In the genomic region with DNA sequence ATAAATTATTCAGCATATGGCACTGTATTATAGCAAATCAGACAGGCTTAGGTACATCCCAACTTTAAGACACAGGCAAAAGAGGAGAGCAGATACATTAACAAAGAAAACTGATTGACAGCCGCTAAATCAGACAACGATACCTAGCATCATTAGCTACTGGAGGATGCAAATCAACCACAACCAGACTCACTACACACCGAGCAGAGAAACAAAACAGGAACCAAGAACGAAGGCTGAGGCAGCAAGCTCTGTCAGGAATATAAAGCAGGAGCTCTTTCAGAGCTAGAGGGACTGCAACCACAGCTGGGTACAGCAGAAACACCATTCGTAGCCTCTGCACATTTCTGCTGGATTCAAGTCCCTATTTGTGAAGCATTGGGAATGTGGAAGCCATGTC, we compare ENCODE assay signal across 24 mouse cellular contexts.
"Had no signal": no experiment of that assay in that cellular context is flagged by ENCODE, and none has a peak within 500 bp of the region (broad histone marks: within the 10 kb centered on the region; RNA-seq: fewer than 3 reads in every experiment).

No protein-coding gene starts in this region.

- H3K27ac ChIP-seq: liver, embryonic 13.5 days; liver, embryonic 15.5 days; lung, embryonic 15.5 days; macrophage; midbrain, embryonic 13.5 days; midbrain, embryonic 15.5 days; neural tube, embryonic 12.5 days; stomach, embryonic 15.5 days; stomach, postnatal 0 days had no signal

- H3K9me3 ChIP-seq: liver, embryonic 13.5 days; liver, embryonic 15.5 days; lung, embryonic 15.5 days; megakaryocyte, embryonic 14.5 days; midbrain, embryonic 13.5 days; midbrain, embryonic 15.5 days; neural tube, embryonic 12.5 days; stomach, embryonic 15.5 days had no signal

- H3K9ac ChIP-seq: liver, embryonic 13.5 days; liver, embryonic 15.5 days; liver, postnatal 0 days; lung, embryonic 15.5 days; midbrain, embryonic 13.5 days; midbrain, embryonic 15.5 days; neural tube, embryonic 12.5 days; stomach, embryonic 15.5 days had no signal

- H3K36me3 ChIP-seq: liver, embryonic 13.5 days; liver, embryonic 15.5 days; lung, embryonic 15.5 days; midbrain, embryonic 13.5 days; midbrain, embryonic 15.5 days; neural tube, embryonic 12.5 days; stomach, embryonic 15.5 days had no signal

- H3K4me2 ChIP-seq: liver, embryonic 13.5 days; liver, embryonic 15.5 days; lung, embryonic 15.5 days; midbrain, embryonic 11.5 days; midbrain, embryonic 13.5 days; midbrain, embryonic 15.5 days; neural tube, embryonic 12.5 days; stomach, embryonic 15.5 days had no signal

- H3K4me3 ChIP-seq: liver, embryonic 13.5 days; liver, embryonic 15.5 days; lung, embryonic 15.5 days; megakaryocyte, embryonic 14.5 days; midbrain, embryonic 13.5 days; midbrain, embryonic 15.5 days; myocyte; neural tube, embryonic 12.5 days; stomach, embryonic 15.5 days had no signal

- H3K27me3 ChIP-seq: liver, embryonic 13.5 days; liver, embryonic 15.5 days; lung, embryonic 15.5 days; midbrain, embryonic 13.5 days; midbrain, embryonic 15.5 days; neural tube, embryonic 12.5 days; stomach, embryonic 15.5 days had no signal

- H3K4me1 ChIP-seq: midbrain, embryonic 13.5 days; midbrain, embryonic 15.5 days; neural tube, embryonic 12.5 days; stomach, embryonic 15.5 days had no signal

- ATAC-seq: liver, postnatal 0 days; lung, postnatal 0 days; midbrain, embryonic 13.5 days; midbrain, embryonic 15.5 days had no signal

- DNase-seq: liver, embryonic 13.5 days; liver, postnatal 0 days; lung, adult 2 months; lung, postnatal 14 days; lung, postnatal 36 days; retina, postnatal 1 day; right cerebral cortex, adult 18-20 months; right cerebral cortex, postnatal 25 days; right cerebral cortex, postnatal 4 days; spleen, adult 18-20 months; thymus, adult 2 months; thymus, postnatal 36 days had no signal
